Mouse (Mus musculus): ENCODE measurements around the gene Crot. TPM values are rescaled to one million over a fixed set of nuclear protein-coding genes. Genes with fewer than 3 reads are reported as not detected.
"Not testable (repeated sequence)": the region's sequence is repeated elsewhere in the genome, so short reads cannot be mapped to it uniquely, and the experiment has no call there.

The Crot gene
- total RNA-seq, 2 experiments from 2014 or later: 23.5 to 25.0 TPM

GRCm38 (mm10) chr5:8997513-8997895 lies 380 bp upstream of the Crot start:
- no peak for DNase-seq (ENCODE audit: low spot score in 2 of 2)

GRCm38 (mm10) chr5:8995966-8996685 lies 998 bp downstream of the Crot start:
- DNase-seq (ENCODE audit: low spot score in 2 of 2): peak in 1 of 2 experiments; percentile 2

- no peak for DNase-seq (ENCODE audit: low spot score in 2 of 2)
These were observed 5.5 kb downstream of the Crot start for GRCm38 (mm10) chr5:8991626-8992025.

DNA sequence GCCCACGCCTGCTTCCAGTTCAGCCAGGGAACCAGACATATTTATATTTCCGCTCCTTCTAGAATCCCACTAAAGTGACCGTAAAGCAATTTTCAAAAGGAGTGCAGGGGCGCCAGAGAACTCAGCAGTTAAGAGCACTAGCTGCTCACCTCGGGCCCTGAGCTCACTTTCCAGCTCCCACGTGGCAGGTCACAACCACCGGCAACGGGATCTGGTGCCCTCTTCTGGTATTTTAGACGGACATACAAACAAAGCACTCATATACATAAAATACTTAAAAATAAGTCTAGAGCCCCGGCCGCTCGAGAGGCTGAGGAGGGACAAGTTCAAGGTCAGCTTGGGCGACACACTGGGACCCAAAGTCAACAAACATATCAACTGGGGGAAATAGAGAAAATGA lies 6.6 kb downstream of the Crot start:
- DNase-seq (ENCODE audit: low spot score in 2 of 2): no peak

DNA sequence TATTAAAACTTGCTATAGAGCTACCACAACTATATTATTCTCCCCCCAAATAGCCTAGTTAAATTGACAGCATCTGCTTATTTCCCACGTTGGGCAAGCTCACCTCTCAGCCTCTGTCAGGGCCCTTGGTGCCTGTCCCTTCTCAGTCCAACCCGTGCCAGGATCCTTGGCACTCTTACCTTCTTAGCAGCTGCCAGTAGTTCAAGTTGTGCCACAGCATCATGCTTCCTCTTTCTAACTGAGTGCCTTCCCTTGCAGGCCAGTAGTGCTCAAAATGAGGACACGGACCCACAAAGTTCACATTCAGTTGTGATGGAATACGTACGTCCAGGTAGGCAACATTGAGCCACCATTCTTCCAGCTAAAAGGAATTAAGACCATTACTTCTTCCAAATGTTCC lies 9.2 kb downstream of the Crot start:
- DNase-seq (ENCODE audit: low spot score in 2 of 2): no peak

GRCm38 (mm10) chr5:8985470-8985869 lies 11.7 kb downstream of the Crot start:
- no peak for DNase-seq (ENCODE audit: low spot score in 2 of 2)

DNA sequence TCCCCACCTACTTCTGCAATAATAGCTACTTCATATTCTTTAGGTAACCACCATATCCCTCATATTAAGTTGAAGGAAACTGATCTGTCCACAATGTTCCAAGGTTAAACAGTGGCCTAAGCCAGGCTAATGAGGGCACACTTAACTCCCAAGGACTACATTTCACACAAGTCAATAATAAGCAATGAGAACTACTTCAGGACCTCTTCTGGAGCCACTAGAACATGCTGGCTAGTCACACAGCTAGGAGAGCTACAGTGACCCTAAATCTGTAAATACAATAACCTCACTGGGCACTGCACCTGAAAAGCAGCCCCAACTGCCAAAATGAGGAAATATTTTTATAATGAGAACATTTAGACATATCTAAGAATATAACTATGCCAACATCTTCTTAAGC lies 22.4 kb downstream of the Crot start:
- DNase-seq (ENCODE audit: low spot score in 2 of 2): no peak

GRCm38 (mm10) chr5:8972355-8972754 lies 24.8 kb downstream of the Crot start:
- no peak for DNase-seq (ENCODE audit: low spot score in 2 of 2)

DNA sequence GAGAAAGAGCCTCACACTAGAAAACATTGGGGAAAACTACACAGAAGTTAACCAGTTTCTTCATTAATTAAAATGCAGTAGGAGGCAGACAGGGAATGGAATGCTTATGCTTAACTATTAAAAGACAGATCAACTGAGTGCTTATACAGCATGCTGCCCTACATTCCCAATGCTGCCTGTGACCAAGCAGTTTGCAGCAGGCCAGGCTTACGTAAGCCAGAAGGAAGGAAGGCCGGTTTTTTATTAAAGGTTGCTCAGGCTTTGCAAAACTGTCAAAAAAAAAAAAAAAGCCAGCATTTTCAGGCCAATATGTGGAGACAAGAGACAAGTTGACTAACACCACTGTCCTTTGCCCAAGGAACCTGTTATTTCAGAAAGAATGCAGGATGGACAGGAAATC lies 26.4 kb downstream of the Crot start:
- DNase-seq (ENCODE audit: low spot score in 2 of 2): no peak

GRCm38 (mm10) chr5:8964487-8964886 lies 32.6 kb downstream of the Crot start:
- no peak for DNase-seq (ENCODE audit: low spot score in 2 of 2)

DNA sequence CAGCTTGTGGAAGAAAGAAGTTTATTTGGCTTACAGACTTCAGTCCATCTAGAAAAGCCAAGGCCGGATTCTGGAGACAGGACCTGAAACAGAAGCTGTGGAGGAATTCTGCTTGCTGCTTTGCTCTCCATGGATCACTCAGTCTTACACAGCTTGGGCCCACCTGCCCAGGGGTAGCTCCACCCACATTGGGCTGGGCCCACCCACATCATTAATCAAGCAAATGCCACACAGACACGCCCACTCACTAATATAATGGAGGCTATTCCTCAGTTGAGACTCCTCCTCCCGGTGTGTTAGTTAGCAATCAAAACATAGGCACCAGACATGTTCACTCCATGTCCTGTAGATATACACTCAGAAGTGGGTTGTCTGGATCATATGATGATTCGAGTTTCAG lies 36.6 kb downstream of the Crot start:
- DNase-seq (ENCODE audit: low spot score in 2 of 2): no peak

- DNase-seq (ENCODE audit: low spot score in 2 of 2): no peak
These were observed 41.6 kb downstream of the Crot start for GRCm38 (mm10) chr5:8955544-8955943.

DNA sequence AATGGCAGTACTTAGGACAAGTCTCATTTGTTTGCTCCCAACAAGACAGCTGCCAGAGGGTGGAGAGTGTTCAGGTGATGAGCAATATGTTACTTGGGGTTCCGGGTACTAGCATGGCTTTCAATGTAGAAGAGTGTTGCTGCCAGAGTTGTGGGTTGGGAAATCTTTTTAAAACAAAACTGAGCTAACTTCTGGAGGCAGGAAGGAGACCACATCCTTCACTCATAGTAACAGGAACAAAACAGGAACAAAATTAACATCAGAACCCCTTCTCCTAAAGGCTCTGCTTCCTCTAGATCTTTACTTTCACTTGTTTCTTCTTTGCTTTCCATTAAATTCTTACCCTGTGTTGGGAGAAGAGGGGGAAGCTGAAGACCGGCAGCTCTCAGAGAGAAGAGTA lies 43.5 kb downstream of the Crot start:
- no peak for DNase-seq (ENCODE audit: low spot score in 2 of 2)

GRCm38 (mm10) chr5:8947423-8948110 lies 49.6 kb downstream of the Crot start:
- no peak for DNase-seq (ENCODE audit: low spot score in 2 of 2)

- DNase-seq (ENCODE audit: low spot score in 2 of 2): no peak
These were observed 53.3 kb downstream of the Crot start for GRCm38 (mm10) chr5:8943836-8944235.

GRCm38 (mm10) chr5:8941266-8941665 lies 55.9 kb downstream of the Crot start:
- not testable (repeated sequence) for DNase-seq (ENCODE audit: low spot score in 2 of 2)

DNA sequence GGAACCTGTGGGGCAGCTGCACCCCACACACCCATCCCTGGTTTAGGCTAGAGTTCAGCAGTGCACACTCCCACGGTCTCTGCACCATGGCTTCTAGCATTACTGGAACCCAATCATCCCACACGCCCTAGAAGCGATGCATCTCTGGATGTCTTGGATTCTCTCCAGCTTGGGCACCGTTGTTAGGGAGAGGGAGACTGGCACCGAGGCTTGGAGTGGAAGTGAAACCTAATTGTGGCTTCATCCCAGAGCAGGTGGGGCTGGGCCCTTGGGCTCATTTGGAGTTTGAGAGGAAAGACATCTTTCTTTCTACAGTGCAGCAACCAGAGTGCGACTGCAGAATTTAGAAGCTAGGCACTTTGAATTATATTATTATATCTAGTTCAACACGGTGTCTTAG lies 59.2 kb downstream of the Crot start:
- DNase-seq (ENCODE audit: low spot score in 2 of 2): no peak

- DNase-seq (ENCODE audit: low spot score in 2 of 2): no peak
These were observed 68.7 kb downstream of the Crot start for GRCm38 (mm10) chr5:8928440-8928839.

DNA sequence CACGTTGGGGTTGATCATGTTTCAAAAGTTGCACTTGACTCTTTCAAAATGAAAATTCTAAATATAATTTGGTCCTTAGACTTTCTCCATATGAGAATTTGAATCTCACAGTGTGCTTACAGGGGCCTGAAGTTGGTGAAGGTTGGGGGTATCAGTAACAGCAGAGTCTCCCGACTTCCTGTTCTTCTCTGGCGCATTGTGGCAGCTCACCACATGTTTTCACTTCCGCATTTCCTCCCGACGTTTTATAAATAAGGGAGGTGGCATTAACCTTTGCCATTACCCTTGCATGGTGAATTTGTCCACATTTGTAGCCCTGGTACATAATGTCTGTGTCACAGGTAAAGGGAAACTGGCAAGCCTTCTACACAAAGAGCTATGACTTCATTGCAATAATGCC lies 80.1 kb downstream of the Crot start:
- DNase-seq (ENCODE audit: low spot score in 2 of 2): no peak

DNA sequence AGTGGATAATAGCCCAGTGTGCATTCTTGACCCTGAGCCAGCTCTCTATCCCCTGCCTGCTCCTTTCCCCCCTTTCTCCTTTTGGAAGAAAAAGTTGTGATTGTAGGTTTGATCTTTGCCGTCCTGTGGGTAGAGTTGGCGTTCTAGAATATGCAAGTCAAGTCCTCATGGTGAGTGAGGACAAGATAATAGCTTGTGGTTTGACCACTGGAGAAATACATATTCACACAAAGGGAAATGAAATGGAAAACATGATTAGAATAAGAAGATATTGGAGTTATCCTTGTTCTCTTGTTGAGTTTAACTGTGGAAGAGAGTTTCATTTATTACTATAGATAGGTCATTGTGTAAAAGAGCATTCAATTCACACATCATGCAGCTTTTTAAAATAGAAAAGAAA lies 80.7 kb downstream of the Crot start:
- no peak for DNase-seq (ENCODE audit: low spot score in 2 of 2)

Measured in left cerebral cortex, adult 18-20 months (tissue).